Mouse (Mus musculus) neural tube, embryonic 13.5 days (tissue): Measurements from ENCODE around the gene Irf8. TPM values are rescaled to one million over a fixed set of nuclear protein-coding genes. Genes with fewer than 3 reads are reported as not detected.
A peak's percentile ranks its signal among the peaks of the same experiment; 100 is the strongest.

Source experiments
- ATAC-seq: fragments of 200-750 bp; cut with Nextera tagmentation; 2 replicates; pipeline ENCODE4 v1.8.0; 2017; ENCODE audit warnings: low read depth, mild to moderate bottlenecking, moderate TSS enrichment, moderate library complexity
- H3K27ac ChIP-seq: fragments of 300-500 bp; sonication (generic); replicated peaks from 2 replicates; pipeline ENCODE4 v1.5.1; 2015; ENCODE audit warnings: moderate library complexity, mild to moderate bottlenecking, inconsistent platforms
- H3K27me3 ChIP-seq: fragments of 300-500 bp; sonication (generic); 2 replicates; pipeline ENCODE4 v1.6.1; 2015; ENCODE audit warnings: mild to moderate bottlenecking, inconsistent platforms
- H3K36me3 ChIP-seq: fragments of 300-500 bp; sonication (generic); 2 replicates; pipeline ENCODE4 v1.6.1; 2015; ENCODE audit warnings: mild to moderate bottlenecking, inconsistent platforms
- H3K4me1 ChIP-seq: fragments of 300-500 bp; sonication (generic); replicated peaks from 2 replicates; pipeline ENCODE4 v1.6.1; 2015; ENCODE audit warnings: inconsistent platforms
- H3K4me2 ChIP-seq: fragments of 300-500 bp; sonication (generic); 2 replicates; pipeline ENCODE4 v1.6.1; 2015; ENCODE audit warnings: inconsistent platforms, mild to moderate bottlenecking, moderate library complexity
- H3K4me3 ChIP-seq: fragments of 300-500 bp; sonication (generic); 2 replicates; pipeline ENCODE4 v1.5.1; 2015; ENCODE audit warnings: mild to moderate bottlenecking, inconsistent platforms
- H3K9ac ChIP-seq: fragments of 300-500 bp; sonication (generic); 2 replicates; pipeline ENCODE4 v1.6.1; 2015; ENCODE audit warnings: moderate library complexity, mild to moderate bottlenecking, inconsistent platforms
- H3K9me3 ChIP-seq: fragments of 300-500 bp; sonication (generic); 2 replicates; pipeline ENCODE4 v1.6.1; 2016; ENCODE audit warnings: inconsistent platforms
- WGBS: fragments of 180-500 bp; shearing (Covaris S2); methylation state at CpG from one replicate; pipeline ENCODE4 v1.1.7; 2015; 5-methylcytosine and 5-hydroxymethylcytosine counted together
- polyA plus RNA-seq: library from polyadenylated mRNA; unstranded; fragments of >200 nt; fragmentation: Nextera tagmentation; extraction: Ambion mirVana; gene quantifications from 2 replicates; pipeline ENCODE4 v1.2.1, GENCODE M21; 2015

Gene Irf8
- polyA plus RNA-seq, 1 experiment from 2014 or later, result 4.9 TPM

- ATAC-seq, result no peak
- Histone ChIP-seq H3K36me3 (no peaks in the 10 kb centered on the region), H3K4me2 (no peak overlapping the region), H3K4me3 (no peak overlapping the region), H3K9ac (0 out of 2 replicates have a peak overlapping the region, but pooled peaks have one; percentile 3), H3K27ac (no peak overlapping the region), H3K9me3 (no peaks in the 10 kb centered on the region), H3K27me3 (peaks cover 8% of the 10 kb centered on the region; the same call in 1 of the 2 replicates), H3K4me1 (peaks cover 20% of the 10 kb centered on the region)
- 14% methylated on average over 19 of the region's 19 CpGs for WGBS
Measured at GRCm38 (mm10) chr8:120755306-120756297, 19.4 kb downstream of the Irf8 start.

- no peak for ATAC-seq
Measured at GRCm38 (mm10) chr8:120758005-120758404, 21.8 kb downstream of the Irf8 start.

DNA sequence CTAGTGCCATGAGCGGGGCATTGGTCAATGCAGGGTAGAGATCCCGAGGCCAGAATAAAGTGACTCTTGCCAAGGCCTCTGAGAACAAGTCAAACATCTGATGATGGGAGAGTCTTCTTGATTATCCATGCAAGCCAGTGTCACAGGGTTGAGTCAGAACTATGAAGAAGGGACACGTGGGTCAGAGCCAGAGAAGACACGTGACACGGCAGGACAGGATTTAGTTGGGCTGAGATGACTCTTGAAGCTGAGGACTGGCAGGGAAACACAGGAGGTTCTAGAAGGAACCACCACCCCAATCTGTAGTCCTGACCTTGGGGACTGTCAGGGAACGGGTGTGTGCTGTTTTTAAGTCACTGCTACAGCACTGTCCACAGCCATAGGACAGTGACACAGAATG is 23.7 kb downstream of the Irf8 start:
- H3K4me2 ChIP-seq, result no peak overlapping the region
- H3K4me1 ChIP-seq, result peaks cover 14% of the 10 kb centered on the region
- no peaks in the 10 kb centered on the region for H3K36me3 ChIP-seq
- WGBS, result 90% methylated on average over 6 of the region's 6 CpGs
- ATAC-seq, result no peak
- H3K27me3 ChIP-seq, result peaks cover 8% of the 10 kb centered on the region; the same call in 1 of the 2 replicates
- H3K9ac ChIP-seq, result no peak overlapping the region
- H3K27ac ChIP-seq, result no peak overlapping the region
- H3K4me3 ChIP-seq, result no peak overlapping the region
- no peaks in the 10 kb centered on the region for H3K9me3 ChIP-seq

More at GRCm38 (mm10) chr8:120758005-120758404, 21.8 kb downstream of the Irf8 start:
- Histone ChIP-seq H3K27ac (no peak overlapping the region), H3K36me3 (no peaks in the 10 kb centered on the region), H3K9ac (no peak overlapping the region), H3K4me1 (peaks cover 15% of the 10 kb centered on the region), H3K4me3 (no peak overlapping the region), H3K27me3 (peaks cover 8% of the 10 kb centered on the region; the same call in 1 of the 2 replicates), H3K4me2 (no peak overlapping the region), H3K9me3 (no peaks in the 10 kb centered on the region)
- 62% methylated on average over 4 of the region's 4 CpGs for WGBS

DNA sequence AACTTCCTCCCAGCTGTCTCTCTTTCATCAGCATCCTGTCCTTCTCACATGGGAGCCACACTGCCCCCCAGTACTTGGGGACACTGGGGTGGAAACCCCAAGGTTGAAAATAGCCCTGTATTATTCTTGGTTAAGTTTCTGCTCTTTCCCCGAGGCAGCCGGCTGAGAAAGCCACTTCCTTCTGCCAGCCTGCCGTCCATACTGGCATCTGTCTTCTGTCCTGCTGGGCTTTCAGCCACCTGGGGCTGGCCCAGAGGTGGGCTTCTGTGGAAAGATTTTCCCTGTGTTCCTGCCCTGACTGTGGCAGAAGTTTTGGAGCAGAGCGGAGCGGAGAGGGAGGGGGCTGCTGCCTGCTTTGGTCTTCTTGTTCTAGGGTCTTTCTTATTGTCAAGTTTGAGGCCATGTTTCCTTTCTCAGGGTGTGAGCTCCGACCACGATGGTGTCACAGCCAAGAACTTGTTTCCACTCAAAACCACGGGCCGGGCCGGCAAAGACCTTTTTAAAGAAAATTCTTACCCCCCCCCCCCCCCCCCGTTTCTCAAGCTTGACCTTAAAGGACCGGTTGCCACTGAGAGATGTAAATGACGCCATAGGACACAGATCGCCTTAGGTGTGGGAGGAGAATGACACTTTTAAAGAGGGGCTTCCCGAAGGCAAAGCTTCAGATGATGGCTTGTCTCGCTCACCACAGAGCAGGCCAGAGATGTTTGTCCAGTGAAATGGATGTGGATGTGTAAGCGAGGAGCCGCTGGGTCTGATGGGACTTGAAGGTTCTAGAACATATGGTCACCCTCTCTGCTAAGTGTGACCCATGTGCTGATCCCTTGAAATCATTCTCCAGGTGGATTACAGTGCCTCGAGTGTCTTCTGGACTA is 24.4 kb downstream of the Irf8 start:
- no peak overlapping the region for H3K27ac ChIP-seq
- peaks cover 7% of the 10 kb centered on the region for H3K4me1 ChIP-seq
- WGBS, result 81% methylated on average over 19 of the region's 19 CpGs
- no peak overlapping the region for H3K4me3 ChIP-seq
- no peak overlapping the region for H3K4me2 ChIP-seq
- H3K27me3 ChIP-seq, result peaks cover 6% of the 10 kb centered on the region; the same call in 1 of the 2 replicates
- no peak overlapping the region for H3K9ac ChIP-seq
- no peaks in the 10 kb centered on the region for H3K36me3 ChIP-seq
- no peak for ATAC-seq
- H3K9me3 ChIP-seq, result no peaks in the 10 kb centered on the region

- Histone ChIP-seq H3K9me3 (no peaks in the 10 kb centered on the region), H3K4me1 (no peaks in the 10 kb centered on the region), H3K4me2 (no peak overlapping the region), H3K9ac (no peak overlapping the region), H3K4me3 (no peak overlapping the region), H3K27me3 (no peaks in the 10 kb centered on the region), H3K27ac (no peak overlapping the region), H3K36me3 (no peaks in the 10 kb centered on the region)
- no peak for ATAC-seq
- 82% methylated on average over 5 of the region's 5 CpGs for WGBS
Measured at GRCm38 (mm10) chr8:120763267-120763666, 27.1 kb downstream of the Irf8 start.

GRCm38 (mm10) chr8:120764638-120765037 is 28.5 kb downstream of the Irf8 start:
- Histone ChIP-seq H3K27me3 (no peaks in the 10 kb centered on the region), H3K36me3 (no peaks in the 10 kb centered on the region), H3K4me2 (no peak overlapping the region), H3K4me1 (no peaks in the 10 kb centered on the region), H3K9me3 (no peaks in the 10 kb centered on the region), H3K4me3 (no peak overlapping the region), H3K27ac (no peak overlapping the region), H3K9ac (no peak overlapping the region)
- ATAC-seq, result no peak

GRCm38 (mm10) chr8:120766622-120767021 is 30.5 kb downstream of the Irf8 start:
- ATAC-seq, result no peak
- Histone ChIP-seq H3K4me3 (no peak overlapping the region), H3K27ac (no peak overlapping the region), H3K27me3 (no peaks in the 10 kb centered on the region), H3K4me2 (no peak overlapping the region), H3K36me3 (no peaks in the 10 kb centered on the region), H3K9ac (no peak overlapping the region), H3K9me3 (no peaks in the 10 kb centered on the region), H3K4me1 (no peaks in the 10 kb centered on the region)
- WGBS, result 57% methylated on average over 3 of the region's 3 CpGs

GRCm38 (mm10) chr8:120768454-120769218 is 32.5 kb downstream of the Irf8 start:
- 82% methylated on average over 12 of the region's 12 CpGs for WGBS
- no peak overlapping the region for H3K4me2 ChIP-seq
- no peaks in the 10 kb centered on the region for H3K36me3 ChIP-seq
- no peak overlapping the region for H3K27ac ChIP-seq
- ATAC-seq, result no peak
- no peaks in the 10 kb centered on the region for H3K9me3 ChIP-seq
- H3K9ac ChIP-seq, result no peak overlapping the region
- H3K4me1 ChIP-seq, result no peaks in the 10 kb centered on the region
- H3K27me3 ChIP-seq, result peaks cover 4% of the 10 kb centered on the region; the same call in 1 of the 2 replicates
- no peak overlapping the region for H3K4me3 ChIP-seq

- Histone ChIP-seq H3K4me3 (no peak overlapping the region), H3K27me3 (peaks cover 14% of the 10 kb centered on the region), H3K4me1 (peaks cover 6% of the 10 kb centered on the region), H3K9me3 (no peaks in the 10 kb centered on the region), H3K36me3 (no peaks in the 10 kb centered on the region), H3K9ac (no peak overlapping the region), H3K4me2 (no peak overlapping the region), H3K27ac (no peak overlapping the region)
- 94% methylated on average over 10 of the region's 10 CpGs for WGBS
- ATAC-seq, result no peak
Measured at GRCm38 (mm10) chr8:120777184-120777583, 41.0 kb downstream of the Irf8 start.

DNA sequence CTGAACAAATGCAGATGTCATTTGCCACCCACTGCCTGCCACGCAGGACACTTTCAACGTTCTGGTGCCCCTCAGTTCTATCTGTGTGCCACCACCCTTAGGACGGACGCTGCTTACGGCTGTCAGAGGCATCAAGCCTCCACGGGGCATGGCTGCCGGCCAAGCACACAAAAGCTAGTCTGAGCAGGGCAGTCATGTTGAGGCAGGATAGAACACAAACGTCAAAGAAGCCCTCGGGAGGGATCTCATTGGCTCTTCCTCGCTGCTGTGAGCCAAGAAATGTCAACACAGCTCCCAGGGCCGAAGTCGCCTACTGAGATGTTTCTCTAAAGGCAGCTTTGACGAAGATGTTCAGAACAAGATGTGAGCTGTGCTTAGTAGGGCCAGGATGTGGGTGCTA is 41.6 kb downstream of the Irf8 start:
- 60% methylated on average over 13 of the region's 13 CpGs for WGBS
- Histone ChIP-seq H3K4me1 (peaks cover 6% of the 10 kb centered on the region), H3K4me2 (no peak overlapping the region), H3K27me3 (peaks cover 11% of the 10 kb centered on the region), H3K9me3 (no peaks in the 10 kb centered on the region), H3K4me3 (no peak overlapping the region), H3K9ac (no peak overlapping the region), H3K36me3 (no peaks in the 10 kb centered on the region), H3K27ac (no peak overlapping the region)
- no peak for ATAC-seq

DNA sequence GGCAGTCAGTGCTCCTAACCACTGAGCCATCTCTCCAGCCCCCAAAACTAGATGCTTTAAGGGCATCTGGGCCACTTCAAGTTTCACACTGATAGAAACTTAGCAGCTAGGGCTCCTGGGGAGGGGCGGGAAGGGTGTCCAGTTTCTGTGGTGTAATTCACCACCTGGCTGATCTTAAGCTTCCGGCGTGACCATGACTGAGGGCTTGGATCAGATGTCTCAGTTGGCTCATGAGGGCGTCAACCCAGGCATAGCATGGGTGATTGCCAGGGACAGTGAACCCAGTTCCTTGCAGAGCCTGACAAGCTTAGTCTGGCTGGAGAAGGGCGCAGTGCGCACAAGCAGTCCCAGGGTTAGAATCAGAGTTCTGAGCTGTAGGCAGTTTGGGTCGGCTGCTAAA is 42.9 kb downstream of the Irf8 start:
- Histone ChIP-seq H3K4me1 (peaks cover 6% of the 10 kb centered on the region), H3K9ac (no peak overlapping the region), H3K4me2 (no peak overlapping the region), H3K27ac (no peak overlapping the region), H3K4me3 (no peak overlapping the region), H3K9me3 (no peaks in the 10 kb centered on the region), H3K27me3 (peaks cover 6% of the 10 kb centered on the region; the same call in 1 of the 2 replicates), H3K36me3 (no peaks in the 10 kb centered on the region)
- no peak for ATAC-seq
- WGBS, result 97% methylated on average over 7 of the region's 7 CpGs
